Mouse (Mus musculus): ENCODE data around the gene Atpaf2.
"Not testable (repeated sequence)": the region's sequence is repeated elsewhere in the genome, so short reads cannot be mapped to it uniquely, and the experiment has no call there.

Atpaf2 gene

GRCm38 (mm10) chr11:60417717-60418472, at the start of gene Atpaf2:
Gene Atpaf2, minus strand, starts transcription at chr11:60418457.
- no peak for DNase-seq

GRCm38 (mm10) chr11:60465943-60466380, 47.7 kb upstream of the Atpaf2 start:
- peak; percentile 89 for DNase-seq

DNA sequence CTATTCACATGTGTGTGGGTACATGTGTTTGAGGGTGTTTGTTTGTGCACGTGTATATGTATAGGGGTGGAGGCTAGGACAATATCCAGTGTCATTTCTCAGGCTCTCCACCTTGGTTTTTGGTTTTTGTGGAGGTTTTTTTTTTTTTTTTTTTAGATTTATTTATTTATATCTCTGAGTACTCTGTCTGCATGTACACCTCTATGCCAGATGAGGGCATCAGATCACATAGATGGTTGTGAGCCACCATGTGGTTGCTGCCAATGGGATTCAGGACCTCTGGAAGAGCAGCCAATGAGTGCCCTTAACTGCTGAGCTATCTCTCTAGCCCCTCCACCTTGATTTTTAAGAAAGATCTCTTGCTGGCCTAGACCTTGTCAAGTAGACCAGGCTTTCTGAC, 39.7 kb upstream of the Atpaf2 start:
- DNase-seq = no peak

- no peak for DNase-seq
Observed at GRCm38 (mm10) chr11:60454745-60455087, 36.5 kb upstream of the Atpaf2 start.

GRCm38 (mm10) chr11:60454080-60454744, 36.0 kb upstream of the Atpaf2 start, which contains the start of gene Drg2:
Gene Drg2, plus strand, starts transcription at chr11:60454591.
- peak; percentile 77 for DNase-seq

GRCm38 (mm10) chr11:60444007-60444406, 25.8 kb upstream of the Atpaf2 start:
- DNase-seq = no peak

DNA sequence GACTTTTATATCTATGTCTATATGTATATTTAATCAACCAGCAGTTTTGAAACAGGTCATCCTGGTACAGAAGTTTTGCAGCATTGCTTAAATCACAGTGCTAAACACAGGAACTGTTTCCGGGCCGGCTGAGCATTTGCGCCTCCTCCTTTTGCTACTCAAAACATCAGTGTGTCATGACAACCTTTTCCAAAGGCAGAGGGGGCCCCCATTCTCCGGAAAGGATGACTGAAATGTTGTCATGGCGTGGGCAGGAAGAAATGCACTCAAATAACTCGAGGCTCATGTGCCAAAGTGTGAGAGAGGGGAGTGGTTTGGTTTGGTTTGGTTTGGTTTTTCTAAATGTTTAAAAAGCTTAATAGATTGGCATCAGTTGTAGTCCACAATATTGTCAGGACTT, 24.6 kb upstream of the Atpaf2 start:
- DNase-seq = no peak

GRCm38 (mm10) chr11:60440176-60440575, 21.9 kb upstream of the Atpaf2 start:
- no peak for DNase-seq

DNA sequence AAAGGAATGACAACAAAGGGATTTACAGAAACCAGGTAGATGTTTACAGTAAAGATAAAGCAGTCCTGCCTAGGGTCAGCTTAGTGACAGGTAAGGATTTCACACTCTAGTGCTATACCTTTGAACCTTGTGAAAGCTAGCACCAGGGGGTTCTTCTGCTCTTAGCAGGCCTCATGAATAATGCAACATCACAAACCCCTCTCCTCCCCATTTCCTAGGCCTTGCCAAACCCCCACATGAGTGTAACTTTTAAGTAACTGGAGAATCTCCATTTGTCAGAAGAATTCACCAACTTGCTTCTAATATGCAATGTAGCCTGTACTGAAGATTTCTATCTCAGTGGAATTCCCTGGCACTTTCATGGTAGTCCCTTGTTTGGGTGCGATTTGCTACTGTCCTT, 21.4 kb upstream of the Atpaf2 start:
- not testable (repeated sequence) for DNase-seq

- DNase-seq = no peak
Observed at GRCm38 (mm10) chr11:60436618-60437017, 18.4 kb upstream of the Atpaf2 start.

DNA sequence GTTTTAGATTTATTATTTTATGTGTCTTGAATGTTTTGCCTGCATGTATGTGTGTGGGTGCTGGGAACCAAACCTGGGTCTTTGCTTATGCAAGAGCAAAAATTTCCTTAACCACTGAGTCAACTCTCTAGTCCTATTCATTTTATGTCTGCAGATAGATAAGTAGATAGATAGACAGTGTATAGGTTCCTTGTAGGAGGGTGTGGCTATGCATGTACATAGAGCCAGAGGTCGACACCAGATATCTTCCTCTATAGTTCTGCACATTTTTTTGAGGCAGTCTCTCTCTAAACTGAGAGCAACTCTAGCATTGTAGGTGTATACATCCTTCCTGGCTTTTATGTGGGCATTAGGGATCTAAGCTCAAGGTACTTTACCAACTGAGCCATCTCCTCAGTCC, 16.9 kb upstream of the Atpaf2 start:
- DNase-seq = no peak

- no peak for DNase-seq
Observed at GRCm38 (mm10) chr11:60433501-60433900, 15.2 kb upstream of the Atpaf2 start.

DNA sequence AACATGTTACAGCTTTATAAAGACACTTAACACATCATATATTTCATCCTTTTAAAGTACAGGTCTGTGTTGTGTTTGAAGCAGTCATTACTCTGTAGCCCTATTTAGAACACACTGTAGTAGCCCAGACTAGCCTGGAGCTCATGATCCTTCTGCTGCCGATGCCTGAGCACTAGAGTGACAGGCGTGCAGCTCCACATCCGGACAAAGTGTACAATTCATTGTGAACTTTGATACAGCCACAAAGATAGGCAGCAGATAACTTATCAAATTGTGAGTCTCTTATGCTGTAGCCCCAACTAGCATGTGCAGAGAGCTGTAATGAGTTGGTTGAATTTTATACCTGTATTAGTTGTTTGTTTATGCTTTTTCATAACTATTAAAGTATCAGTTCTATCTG, 9.4 kb upstream of the Atpaf2 start:
- no peak for DNase-seq

GRCm38 (mm10) chr11:60426417-60426816, 8.2 kb upstream of the Atpaf2 start:
- no peak for DNase-seq

DNA sequence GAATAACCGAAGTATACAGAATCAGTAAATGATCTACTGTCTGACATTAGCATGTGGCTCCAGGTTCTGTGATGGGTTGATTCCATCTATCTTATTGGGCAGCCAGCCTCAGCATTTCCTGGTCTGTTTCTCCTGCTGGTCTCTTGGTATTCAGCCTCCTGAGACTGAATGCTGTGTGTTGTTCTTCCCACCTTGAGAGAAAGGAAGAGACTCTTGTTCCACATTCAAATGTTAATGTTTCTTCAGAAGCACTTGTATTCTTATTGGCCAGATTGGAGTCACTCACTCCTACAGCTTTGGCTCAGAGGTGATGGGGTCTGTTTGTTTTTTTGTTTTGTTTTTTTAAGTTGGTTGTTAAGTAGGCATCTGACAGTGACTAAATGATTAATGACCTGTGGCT, 4.7 kb upstream of the Atpaf2 start:
- no peak for DNase-seq

- DNase-seq = no peak
Observed at GRCm38 (mm10) chr11:60422046-60422668, 3.9 kb upstream of the Atpaf2 start.

- peak; percentile 31 for DNase-seq
Observed at GRCm38 (mm10) chr11:60418473-60418803, 181 bp upstream of the Atpaf2 start.

DNA sequence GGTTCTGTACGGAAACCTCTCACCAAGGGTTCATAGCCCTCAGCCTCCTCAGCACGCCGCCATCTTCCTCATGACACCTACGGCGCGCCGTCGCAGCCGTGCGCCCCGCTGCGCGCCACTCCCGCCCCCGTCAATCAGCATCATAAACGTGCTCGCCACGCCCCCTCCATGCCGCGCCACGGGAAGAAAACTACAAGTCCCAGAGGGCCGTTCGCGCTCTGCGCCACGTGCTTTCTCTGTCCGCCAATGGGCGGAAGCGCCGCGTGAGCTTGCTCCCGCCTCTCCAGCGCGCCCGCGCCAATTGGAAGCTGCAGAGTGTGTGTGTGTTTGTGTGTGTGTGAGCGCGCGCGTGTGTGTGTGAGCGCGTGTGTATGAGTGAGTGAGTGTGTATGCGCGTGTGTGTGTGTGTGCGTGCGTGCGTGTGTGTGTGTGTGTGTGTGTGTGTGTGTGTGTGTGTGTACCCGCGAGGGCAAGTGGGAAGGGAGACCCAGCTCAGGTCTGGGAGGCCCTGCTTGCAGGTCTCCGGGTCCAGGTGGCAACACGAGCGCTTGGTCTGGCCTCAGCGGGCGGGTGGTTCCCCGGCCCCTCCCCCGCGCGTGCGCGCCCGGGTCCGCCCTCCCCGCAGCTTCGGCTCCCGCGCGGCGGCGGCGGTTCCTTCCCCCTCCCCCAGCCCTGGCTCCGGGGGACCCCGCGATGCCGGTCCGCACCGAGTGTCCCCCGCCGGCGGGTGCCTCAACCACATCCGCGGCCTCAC, 1.1 kb downstream of the Atpaf2 start, which contains the start of gene Gid4:
TSS of gene Gid4 (plus strand) at position 183 of the 754 bp plus-strand sequence.
- peak; percentile 98 for DNase-seq

- no peak for DNase-seq
Observed at GRCm38 (mm10) chr11:60416590-60416962, 1.7 kb downstream of the Atpaf2 start.

DNA sequence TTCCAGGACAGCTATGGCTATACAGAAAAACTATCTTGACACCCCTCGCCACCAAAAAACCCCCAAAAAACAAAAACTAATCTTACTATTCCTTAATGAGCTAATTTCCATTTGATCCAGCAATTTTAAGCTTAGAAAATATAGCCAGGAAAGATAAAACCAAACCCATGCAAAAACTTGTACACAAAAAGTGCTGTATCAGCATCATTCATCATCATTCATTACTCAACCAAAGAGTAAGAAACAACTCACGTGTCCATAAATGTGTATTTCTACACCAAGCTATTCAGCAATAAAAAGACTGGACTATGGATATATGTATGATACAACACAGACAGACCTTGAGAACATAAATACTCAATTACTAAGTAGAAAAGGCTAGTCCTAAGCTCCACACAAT, 5.3 kb downstream of the Atpaf2 start:
- no peak for DNase-seq

DNA sequence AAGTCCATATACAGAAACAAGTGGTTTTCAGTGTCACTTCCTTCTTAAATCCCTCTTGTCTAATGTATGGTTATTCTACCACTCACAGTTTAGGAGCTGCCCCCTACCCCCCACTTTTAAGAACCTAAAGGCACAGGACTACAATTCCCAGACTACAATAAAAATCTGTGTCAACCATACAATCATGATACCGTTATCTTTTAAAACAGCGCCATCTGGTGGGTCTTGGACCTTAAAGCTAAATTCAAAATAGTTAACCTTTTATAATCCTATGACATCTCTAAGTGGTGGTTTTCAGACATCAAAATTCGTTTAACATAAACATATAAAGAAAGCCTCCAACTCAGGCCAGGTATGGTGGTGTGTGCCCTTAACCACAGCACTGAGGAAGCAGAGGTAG, 6.1 kb downstream of the Atpaf2 start:
- peak; percentile 21 for DNase-seq

GRCm38 (mm10) chr11:60406606-60407005, 11.7 kb downstream of the Atpaf2 start:
- no peak for DNase-seq

DNA sequence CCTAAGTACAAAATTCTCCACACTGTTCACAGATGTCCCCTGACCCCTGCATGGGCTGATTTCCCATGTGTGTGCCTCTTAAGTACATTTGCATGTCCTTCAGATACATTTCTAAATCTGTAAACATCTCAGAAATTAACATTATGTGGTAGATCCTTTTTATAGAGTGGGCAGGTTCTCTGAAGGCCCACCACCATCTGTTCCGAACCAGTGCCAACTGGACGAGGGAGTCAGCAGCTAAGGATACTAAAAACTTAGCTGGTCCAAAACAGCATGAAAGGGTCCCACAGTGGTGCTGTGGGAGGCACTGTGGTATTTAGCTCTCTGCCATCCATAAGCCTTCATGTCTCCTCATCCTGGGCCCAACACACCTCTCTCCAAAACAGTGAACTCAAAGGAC, 21.1 kb downstream of the Atpaf2 start:
- no peak for DNase-seq

Measured in kidney, adult 11 months (tissue).